Mouse (Mus musculus) neural tube, embryonic 11.5 days (tissue): ENCODE data around the gene Coro1b. TPM values are rescaled to one million over a fixed set of nuclear protein-coding genes. Genes with fewer than 3 reads are reported as not detected.
"Not testable (repeated sequence)": the region's sequence is repeated elsewhere in the genome, so short reads cannot be mapped to it uniquely, and the experiment has no call there.

Experiments
- ATAC-seq: fragments of 200-750 bp; cut with Nextera tagmentation; 2 replicates; pipeline ENCODE4 v1.8.0; 2017; ENCODE audit warnings: moderate number of reproducible peaks, mild to moderate bottlenecking, moderate TSS enrichment, moderate library complexity; ENCODE audit not compliant: insufficient read depth, low FRiP score, low TSS enrichment
- DNase-seq: peaks from one replicate; pipeline ENCODE4 v3.0.0-alpha.2; 2015; ENCODE audit warnings: low spot score
- H3K27ac ChIP-seq: fragments of 300-500 bp; sonication (generic); 2 replicates; pipeline ENCODE4 v1.5.1; 2014; ENCODE audit warnings: low read depth, mild to moderate bottlenecking, low read length
- H3K27me3 ChIP-seq: fragments of 300-500 bp; sonication (generic); 2 replicates; pipeline ENCODE4 v1.6.1; 2014; ENCODE audit warnings: mild to moderate bottlenecking, low read length, mixed read lengths; ENCODE audit not compliant: control insufficient read depth, insufficient read depth
- H3K36me3 ChIP-seq: fragments of 300-500 bp; sonication (generic); 2 replicates; pipeline ENCODE4 v1.6.1; 2014; ENCODE audit warnings: mild to moderate bottlenecking, low read length, moderate library complexity, mixed read lengths; ENCODE audit not compliant: control insufficient read depth, insufficient read depth
- H3K4me1 ChIP-seq: fragments of 300-500 bp; sonication (generic); 2 replicates; pipeline ENCODE4 v1.6.1; 2014; ENCODE audit warnings: low read length, mixed read lengths; ENCODE audit not compliant: control insufficient read depth, insufficient read depth
- H3K4me2 ChIP-seq: fragments of 300-500 bp; sonication (generic); 2 replicates; pipeline ENCODE4 v1.6.1; 2014; ENCODE audit warnings: low read depth, mild to moderate bottlenecking, moderate library complexity
- H3K4me3 ChIP-seq: fragments of 300-500 bp; sonication (generic); 2 replicates; pipeline ENCODE4 v1.5.1; 2014; ENCODE audit warnings: low read depth, low read length
- H3K9ac ChIP-seq: fragments of 300-500 bp; sonication (generic); 2 replicates; pipeline ENCODE4 v1.6.1; 2014; ENCODE audit warnings: mild to moderate bottlenecking, low read length
- H3K9me3 ChIP-seq: fragments of 300-500 bp; sonication (generic); 2 replicates; pipeline ENCODE4 v1.6.1; 2016; ENCODE audit warnings: low read length; ENCODE audit not compliant: control insufficient read depth
- WGBS: fragments of 180-500 bp; shearing (Covaris S2); extraction: QIAGEN DNeasy Blood & Tissue Kit; methylation state at CpG from one replicate; pipeline ENCODE4 v1.1.7; 2014; 5-methylcytosine and 5-hydroxymethylcytosine counted together
- polyA plus RNA-seq: library from polyadenylated mRNA; unstranded; fragments of >200 nt; fragmentation: Nextera tagmentation; extraction: Ambion mirVana; gene quantifications from 2 replicates; pipeline ENCODE4 v1.2.1, GENCODE M21; 2014

Gene Coro1b
- polyA plus RNA-seq, 1 experiment from 2014 or later = 128 TPM

- Histone ChIP-seq H3K9ac (no peak overlapping the region), H3K4me3 (no peak overlapping the region), H3K4me2 (no peak overlapping the region), H3K9me3 (no peaks in the 10 kb centered on the region), H3K4me1 (peaks cover 4% of the 10 kb centered on the region), H3K27ac (no peak overlapping the region), H3K36me3 (no peaks in the 10 kb centered on the region), H3K27me3 (no peaks in the 10 kb centered on the region)
- DNase-seq (no peak), ATAC-seq (no peak)
- 95% methylated on average over 2 of the region's 2 CpGs for WGBS
These were observed 16.7 kb upstream of the Coro1b start for GRCm38 (mm10) chr19:4131768-4132167.

DNA sequence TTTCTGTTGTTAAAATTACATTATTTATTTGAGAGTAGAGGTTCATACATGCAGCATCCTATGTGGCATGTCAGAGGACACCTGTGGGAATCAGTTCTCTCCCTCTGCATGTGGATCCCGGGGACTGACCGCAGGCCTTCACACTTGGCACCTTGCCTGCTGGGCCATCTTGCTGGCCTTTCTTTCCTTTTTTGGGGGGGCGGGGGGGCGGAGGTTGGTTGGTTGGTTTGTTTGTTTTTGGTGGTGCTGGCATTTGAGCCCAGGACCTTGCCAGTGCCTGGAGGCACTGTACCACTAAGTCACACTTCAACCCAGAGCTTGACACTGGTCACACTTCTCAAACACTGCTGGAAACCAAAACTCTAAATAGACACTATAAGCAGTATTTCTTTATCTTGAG, 14.1 kb upstream of the Coro1b start:
- no peak for ATAC-seq

DNA sequence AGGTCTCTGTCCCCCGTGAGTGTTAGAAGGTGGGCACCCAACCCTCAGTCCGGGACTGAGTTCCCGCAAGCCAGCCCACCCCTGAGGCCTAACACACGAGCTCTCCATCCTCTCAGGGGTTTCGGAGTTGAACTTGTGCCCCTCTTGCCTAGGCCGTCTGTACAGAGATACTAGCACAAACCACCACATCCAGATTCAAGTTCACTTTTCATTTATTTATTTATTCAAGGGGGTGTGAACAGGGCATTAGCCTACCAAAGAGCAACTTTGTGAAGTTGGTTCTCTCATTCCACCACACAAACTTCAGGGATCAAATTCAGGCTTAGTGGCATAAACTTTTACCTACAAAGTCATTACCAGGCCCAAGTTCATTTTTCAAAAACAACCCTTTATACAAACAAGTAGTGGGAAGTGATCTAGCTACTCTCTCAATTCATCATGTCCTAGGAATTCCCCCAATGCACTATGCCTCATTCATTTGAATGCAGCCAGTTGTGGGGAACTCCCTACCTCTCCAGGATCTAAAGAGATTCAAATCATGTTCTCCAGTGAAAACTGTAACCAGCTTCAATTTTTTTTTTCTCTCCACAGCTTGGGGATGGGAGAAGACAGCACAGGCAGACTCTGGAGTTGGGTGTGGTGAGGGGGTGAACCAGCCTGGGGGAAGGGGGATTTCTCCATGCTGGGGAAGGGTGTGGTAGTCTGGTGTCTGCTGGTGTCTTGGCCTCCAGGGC, 13.0 kb upstream of the Coro1b start:
- not testable (repeated sequence) for H3K9me3 ChIP-seq, H3K27me3 ChIP-seq, ATAC-seq, H3K27ac ChIP-seq, H3K4me1 ChIP-seq, H3K4me2 ChIP-seq, H3K4me3 ChIP-seq, H3K36me3 ChIP-seq, DNase-seq, H3K9ac ChIP-seq
- WGBS = 79% methylated on average over 6 of the region's 6 CpGs

More for the DNA sequence above, 14.1 kb upstream of the Coro1b start:
- DNase-seq = no peak
- H3K4me2 ChIP-seq = no peak overlapping the region
- H3K36me3 ChIP-seq = no peaks in the 10 kb centered on the region
- 94% methylated on average over 4 of the region's 4 CpGs for WGBS
- H3K4me1 ChIP-seq = no peaks in the 10 kb centered on the region
- no peak overlapping the region for H3K4me3 ChIP-seq
- H3K27me3 ChIP-seq = no peaks in the 10 kb centered on the region
- H3K9me3 ChIP-seq = no peaks in the 10 kb centered on the region
- no peak overlapping the region for H3K9ac ChIP-seq
- H3K27ac ChIP-seq = no peak overlapping the region

- H3K9me3 ChIP-seq = not testable (repeated sequence)
- 23% methylated on average over 7 of the region's 8 CpGs for WGBS
These were observed 12.5 kb upstream of the Coro1b start for GRCm38 (mm10) chr19:4135963-4136345.

GRCm38 (mm10) chr19:4136463-4136862, 12.0 kb upstream of the Coro1b start:
- no peaks in the 10 kb centered on the region for H3K27me3 ChIP-seq
- no peaks in the 10 kb centered on the region for H3K9me3 ChIP-seq
- H3K4me1 ChIP-seq = no peaks in the 10 kb centered on the region
- DNase-seq (no peak), ATAC-seq (no peak)
- H3K36me3 ChIP-seq = no peaks in the 10 kb centered on the region
- H3K27ac ChIP-seq = no peak overlapping the region
- H3K4me3 ChIP-seq = no peak overlapping the region
- WGBS = 80% methylated on average over 5 of the region's 5 CpGs
- H3K4me2 ChIP-seq = no peak overlapping the region
- no peak overlapping the region for H3K9ac ChIP-seq

More at GRCm38 (mm10) chr19:4135963-4136345, 12.5 kb upstream of the Coro1b start:
- not testable (repeated sequence) for DNase-seq, H3K4me2 ChIP-seq, H3K36me3 ChIP-seq, ATAC-seq, H3K4me3 ChIP-seq, H3K27ac ChIP-seq, H3K4me1 ChIP-seq, H3K9ac ChIP-seq, H3K27me3 ChIP-seq

DNA sequence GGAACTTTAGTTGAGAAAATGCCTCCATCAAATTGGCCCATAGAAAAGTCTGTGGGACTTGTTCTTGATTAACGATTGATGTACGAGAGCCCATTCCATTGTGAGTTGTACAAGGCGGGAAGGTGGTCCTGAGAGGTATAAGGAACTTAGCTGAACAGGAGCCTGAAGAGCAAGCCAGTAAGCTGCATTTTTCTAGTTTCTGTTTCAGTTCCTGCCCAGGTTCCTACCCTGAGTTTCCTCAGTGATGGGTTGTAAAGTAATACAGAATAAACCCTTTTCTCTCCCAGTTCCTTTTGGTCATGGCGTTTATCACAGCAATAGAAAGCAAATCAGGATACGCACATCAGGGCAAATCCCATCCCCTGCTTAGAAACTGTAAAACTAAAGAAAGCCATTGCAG, 10.5 kb upstream of the Coro1b start:
- Histone ChIP-seq H3K27me3 (no peaks in the 10 kb centered on the region), H3K4me1 (no peaks in the 10 kb centered on the region), H3K27ac (no peak overlapping the region), H3K9ac (no peak overlapping the region), H3K4me3 (no peak overlapping the region), H3K4me2 (no peak overlapping the region), H3K36me3 (no peaks in the 10 kb centered on the region), H3K9me3 (no peaks in the 10 kb centered on the region)
- ATAC-seq (no peak), DNase-seq (no peak)
- whole genome bisulfite sequencing = 79% methylated on average over 5 of the region's 5 CpGs

DNA sequence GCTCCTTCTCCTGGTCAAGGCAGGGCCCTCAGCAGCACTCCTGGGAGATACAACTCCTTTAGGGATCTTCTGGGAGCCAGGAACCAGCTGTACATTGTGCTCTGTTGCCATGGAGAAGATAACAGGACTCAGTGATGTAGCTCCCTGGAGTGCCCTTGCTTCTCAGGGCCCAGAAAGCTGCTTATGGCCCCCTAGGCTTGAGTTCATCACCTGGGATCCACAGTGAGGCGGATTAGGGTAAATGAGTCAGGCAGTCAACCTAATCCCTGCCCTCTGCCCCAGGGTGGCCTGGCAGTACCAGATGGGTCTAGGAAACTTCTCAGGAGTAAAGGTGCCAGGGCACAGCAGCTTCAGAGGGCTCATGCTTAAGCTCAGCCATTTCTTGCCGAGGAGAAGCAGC, 9.0 kb upstream of the Coro1b start, which contains the start of gene Gpr152:
Gene Gpr152 (plus strand): TSS at position 342 of the 400 bp plus-strand sequence.
- Histone ChIP-seq H3K27me3 (no peaks in the 10 kb centered on the region), H3K27ac (no peak within 1 kb of the TSS), H3K4me1 (no peaks in the 10 kb centered on the region), H3K9me3 (no peaks in the 10 kb centered on the region), H3K4me3 (no peak within 1 kb of the TSS), H3K36me3 (no peaks in the 10 kb centered on the region), H3K4me2 (no peak within 1 kb of the TSS), H3K9ac (no peak within 1 kb of the TSS)
- WGBS = 79% methylated on average over 2 of the region's 2 CpGs
- no peak for DNase-seq
- ATAC-seq = no peak

- no peak overlapping the region for H3K4me2 ChIP-seq
- DNase-seq (no peak), ATAC-seq (no peak)
- no peak overlapping the region for H3K27ac ChIP-seq
- no peaks in the 10 kb centered on the region for H3K9me3 ChIP-seq
- no peak overlapping the region for H3K9ac ChIP-seq
- H3K27me3 ChIP-seq = no peaks in the 10 kb centered on the region
- H3K4me3 ChIP-seq = no peak overlapping the region
- H3K4me1 ChIP-seq = no peaks in the 10 kb centered on the region
- 80% methylated on average over 6 of the region's 6 CpGs for WGBS
- H3K36me3 ChIP-seq = no peaks in the 10 kb centered on the region
These were observed 8.3 kb upstream of the Coro1b start for GRCm38 (mm10) chr19:4140147-4140546.

GRCm38 (mm10) chr19:4142416-4143173, 5.8 kb upstream of the Coro1b start:
- ATAC-seq (no peak), DNase-seq (no peak)
- no peaks in the 10 kb centered on the region for H3K9me3 ChIP-seq
- no peaks in the 10 kb centered on the region for H3K36me3 ChIP-seq
- H3K4me1 ChIP-seq = no peaks in the 10 kb centered on the region
- no peak overlapping the region for H3K4me2 ChIP-seq
- 93% methylated on average over 18 of the region's 18 CpGs for WGBS
- H3K27me3 ChIP-seq = no peaks in the 10 kb centered on the region
- no peak overlapping the region for H3K9ac ChIP-seq
- H3K4me3 ChIP-seq = no peak overlapping the region
- no peak overlapping the region for H3K27ac ChIP-seq
